Mouse (Mus musculus): ENCODE data around the gene Abca8b.
A peak's percentile ranks its signal among the peaks of the same experiment; 100 is the strongest.
"Not testable (repeated sequence)": the region's sequence is repeated elsewhere in the genome, so short reads cannot be mapped to it uniquely, and the experiment has no call there.

Abca8b gene

GRCm38 (mm10) chr11:109916654-109917053 is 79.0 kb downstream of the Abca8b start:
- no peak for DNase-seq (ENCODE audit: low read depth, low spot score)

DNA sequence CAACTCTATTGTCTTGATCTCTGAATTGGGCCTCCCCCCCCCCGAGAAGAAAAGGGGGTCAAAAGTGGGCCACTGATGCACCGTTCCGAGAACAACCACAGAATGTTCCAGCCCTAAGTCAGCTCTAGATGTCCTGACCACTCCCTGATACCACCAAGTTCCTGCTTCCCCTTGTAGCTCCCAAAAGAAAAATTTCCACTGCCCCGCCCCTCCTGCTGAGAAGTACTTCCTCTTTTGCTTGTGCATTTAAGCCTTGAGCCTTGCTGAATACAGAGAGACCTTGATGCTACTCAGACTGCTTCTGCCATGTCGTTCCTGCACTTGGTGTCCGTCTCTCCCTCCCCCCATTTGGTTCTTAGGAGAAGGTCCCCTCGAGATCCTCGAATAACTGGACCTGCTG is 82.5 kb downstream of the Abca8b start:
- DNase-seq (ENCODE audit: low read depth, low spot score): not testable (repeated sequence)

- peak; percentile 66 for DNase-seq (ENCODE audit: low read depth, low spot score)
These were observed 83.5 kb downstream of the Abca8b start for GRCm38 (mm10) chr11:109912118-109912517.

- no peak for DNase-seq (ENCODE audit: low read depth, low spot score)
These were observed 85.8 kb downstream of the Abca8b start for GRCm38 (mm10) chr11:109909801-109910200.

DNA sequence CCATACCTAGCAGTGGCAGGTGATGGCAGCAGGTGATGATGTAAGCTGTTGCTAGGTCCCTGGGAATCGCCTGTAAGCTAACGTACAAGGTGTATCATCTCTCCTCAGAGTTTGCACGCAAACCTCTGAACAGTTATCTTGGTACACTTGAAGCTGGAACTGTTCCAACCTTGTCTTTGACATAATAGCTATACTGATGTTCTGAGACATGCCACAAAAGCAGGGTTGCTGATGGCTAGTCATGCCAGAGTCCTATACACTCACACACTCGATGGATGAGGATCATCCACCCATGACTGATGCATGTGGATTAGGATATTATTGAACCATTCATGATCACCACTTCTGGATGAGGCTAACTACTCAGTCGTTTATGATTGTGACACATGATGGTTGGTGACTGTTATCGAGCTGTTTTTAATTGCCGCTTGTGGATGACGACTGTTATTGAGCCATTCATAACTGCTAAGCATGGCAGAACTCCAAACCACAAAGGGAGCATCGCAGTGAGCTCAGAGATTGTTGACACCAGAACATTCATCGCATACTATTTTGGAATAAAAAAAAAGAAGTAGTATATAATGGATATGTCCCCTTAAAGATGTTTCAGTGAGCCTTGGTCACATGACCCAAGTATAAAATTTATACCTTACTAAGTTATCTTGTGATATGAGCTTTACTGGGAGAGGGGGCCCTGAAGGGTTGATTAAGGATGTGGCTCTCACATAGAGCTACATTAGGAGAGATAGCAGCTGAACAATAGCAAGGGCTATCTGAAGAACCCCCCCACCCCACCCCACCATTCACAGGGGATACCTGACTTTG is 87.2 kb downstream of the Abca8b start:
- DNase-seq (ENCODE audit: low read depth, low spot score): peak; percentile 75

DNA sequence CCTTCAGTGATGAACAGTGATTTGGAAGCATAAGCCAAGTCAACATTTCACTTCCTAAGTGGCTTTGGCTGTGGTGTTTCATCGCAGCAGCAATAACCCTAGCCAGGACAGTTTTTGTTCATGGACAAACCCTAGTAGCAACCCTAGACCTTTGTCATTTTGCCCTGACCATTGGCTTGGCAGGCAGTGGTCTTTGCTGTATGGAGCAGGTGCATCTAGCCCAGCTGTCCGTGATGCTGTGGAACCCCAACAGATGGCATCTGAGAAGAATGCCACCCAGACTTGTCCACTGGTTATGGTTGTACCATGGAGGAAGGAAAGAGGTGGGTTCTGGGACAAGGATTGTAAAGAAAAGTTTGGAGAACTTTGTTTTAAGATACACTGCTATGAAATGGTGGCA is 88.1 kb downstream of the Abca8b start:
- no peak for DNase-seq (ENCODE audit: low read depth, low spot score)

- DNase-seq (ENCODE audit: low read depth, low spot score): peak; percentile 94
These were observed 92.7 kb downstream of the Abca8b start for GRCm38 (mm10) chr11:109902616-109903598.

DNA sequence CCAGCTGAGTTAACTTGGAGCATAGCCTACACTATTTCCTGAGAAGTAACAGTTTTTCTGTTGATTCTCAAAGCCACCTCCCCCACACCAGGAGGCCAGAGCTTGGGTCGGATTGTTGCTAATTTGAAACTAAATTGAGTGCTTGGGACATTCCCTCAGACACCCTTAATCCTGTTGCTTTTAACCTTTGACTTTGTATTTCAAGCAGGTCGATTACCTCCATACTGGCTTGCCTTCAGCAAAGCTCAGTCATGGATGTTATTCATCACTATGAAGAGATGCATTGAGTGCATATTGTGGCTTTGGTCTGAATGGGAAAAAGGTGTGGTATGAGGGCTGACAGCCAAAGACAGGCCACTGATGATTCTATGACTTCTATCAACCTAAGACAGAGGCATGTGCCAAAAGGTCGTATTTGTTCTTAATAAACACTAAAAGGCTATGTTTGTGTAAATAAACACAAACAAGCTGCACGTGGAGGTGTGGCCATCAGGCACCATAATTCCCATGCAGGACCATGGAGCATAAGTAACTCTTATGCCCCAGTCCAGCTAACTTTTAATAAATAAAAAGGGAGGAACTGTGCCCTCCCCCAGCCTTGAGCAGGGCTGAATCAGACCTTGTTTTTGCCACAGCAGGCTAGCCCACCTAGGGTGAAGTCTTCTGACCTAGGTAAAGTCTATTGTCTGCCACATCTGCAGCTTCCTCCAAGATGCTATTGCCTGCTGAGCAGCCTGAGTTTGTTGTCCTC is 95.0 kb downstream of the Abca8b start:
- DNase-seq (ENCODE audit: low read depth, low spot score): peak; percentile 29

DNA sequence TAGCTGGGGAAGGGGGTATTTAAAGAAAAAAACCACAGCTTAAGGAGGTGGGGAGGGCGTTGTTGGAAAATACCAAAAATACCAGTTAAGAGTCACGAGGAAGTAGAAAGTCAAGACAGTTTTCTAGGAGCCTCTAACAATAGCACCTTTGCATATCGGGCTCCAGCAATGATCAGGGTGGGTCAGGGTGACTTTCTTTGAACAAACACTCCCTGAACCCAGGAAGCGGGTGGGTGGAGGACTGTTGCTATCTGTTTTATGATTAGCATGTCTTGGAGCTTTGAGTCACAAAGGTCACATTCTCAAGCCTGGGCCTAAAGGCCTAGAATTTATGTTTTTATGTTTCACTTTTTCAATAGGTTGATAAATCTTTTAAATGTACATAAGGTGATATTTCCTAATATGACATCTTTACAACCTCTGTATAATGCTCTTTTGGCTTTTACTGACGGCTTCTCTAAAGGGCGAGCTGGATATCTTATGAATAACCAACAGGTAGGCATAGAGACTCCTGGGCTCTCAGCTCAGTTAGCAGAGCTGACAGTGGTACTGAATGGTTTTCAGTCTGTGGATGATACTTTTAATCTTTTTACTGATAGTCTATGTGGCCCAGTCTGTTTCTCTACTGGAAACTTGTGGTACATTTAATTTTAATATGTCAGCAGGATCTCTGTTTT is 96.7 kb downstream of the Abca8b start:
- DNase-seq (ENCODE audit: low read depth, low spot score): no peak

DNA sequence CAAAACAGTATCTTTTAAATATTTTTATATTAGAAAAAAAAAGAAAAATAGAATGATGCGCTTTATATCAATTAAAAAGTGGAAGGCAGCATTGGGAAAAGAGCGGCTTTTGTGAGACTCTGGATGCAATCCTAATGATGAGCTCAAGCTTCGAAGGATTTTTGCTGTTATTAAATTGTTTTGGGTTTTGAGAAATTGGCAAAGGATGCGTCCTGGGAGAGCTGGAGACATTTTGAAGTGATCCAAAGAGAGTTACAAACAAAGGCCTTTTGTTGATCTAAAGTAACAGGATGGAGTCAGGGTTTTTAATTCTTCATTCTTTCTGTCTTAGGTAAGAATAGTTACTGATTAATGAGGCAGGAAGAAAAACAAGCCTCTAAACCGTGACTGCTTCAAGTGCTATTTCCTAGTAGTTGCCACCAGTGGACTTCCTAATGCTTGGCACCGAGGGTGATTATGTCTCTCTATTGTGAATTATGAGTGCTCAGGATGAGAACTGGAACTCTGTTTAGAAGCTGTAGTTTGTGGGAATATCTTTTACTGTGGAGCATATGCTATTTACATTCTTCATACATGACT is 99.6 kb downstream of the Abca8b start:
- DNase-seq (ENCODE audit: low read depth, low spot score): peak; percentile 32

GRCm38 (mm10) chr11:109895496-109895895 is 100.1 kb downstream of the Abca8b start:
- peak; percentile 23 for DNase-seq (ENCODE audit: low read depth, low spot score)

- DNase-seq (ENCODE audit: low read depth, low spot score): peak; percentile 43
These were observed 101.5 kb downstream of the Abca8b start for GRCm38 (mm10) chr11:109893894-109894804.

- DNase-seq (ENCODE audit: low read depth, low spot score): peak; percentile 66
These were observed 103.7 kb downstream of the Abca8b start for GRCm38 (mm10) chr11:109891989-109892386.

GRCm38 (mm10) chr11:109891371-109891988 is 104.2 kb downstream of the Abca8b start:
- no peak for DNase-seq (ENCODE audit: low read depth, low spot score)

GRCm38 (mm10) chr11:109889595-109889994 is 106.0 kb downstream of the Abca8b start:
- no peak for DNase-seq (ENCODE audit: low read depth, low spot score)

DNA sequence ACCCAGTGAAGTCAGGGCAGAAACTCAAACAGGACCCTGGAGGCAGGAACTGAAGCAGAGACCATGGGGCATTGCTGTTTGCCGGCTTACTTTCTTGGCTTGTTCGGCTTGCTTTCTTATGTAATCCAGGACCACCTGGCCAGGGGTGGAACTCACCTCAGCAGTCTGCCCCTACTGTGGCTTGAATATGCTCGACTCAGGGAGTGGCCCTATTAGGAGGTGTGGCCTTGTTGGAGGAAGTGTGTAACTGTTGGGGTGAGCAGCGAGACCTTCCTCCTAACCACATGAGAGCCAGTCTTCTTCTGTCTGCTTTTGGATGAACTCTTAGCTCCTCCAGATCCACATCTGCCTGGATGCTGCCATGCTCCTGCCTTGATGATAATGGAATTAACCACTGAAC is 108.9 kb downstream of the Abca8b start:
- DNase-seq (ENCODE audit: low read depth, low spot score): no peak

- DNase-seq (ENCODE audit: low read depth, low spot score): no peak
These were observed 110.1 kb downstream of the Abca8b start for GRCm38 (mm10) chr11:109885521-109885920.

GRCm38 (mm10) chr11:109884801-109885200 is 110.8 kb downstream of the Abca8b start:
- peak; percentile 90 for DNase-seq (ENCODE audit: low read depth, low spot score)

- no peak for DNase-seq (ENCODE audit: low read depth, low spot score)
These were observed 111.5 kb downstream of the Abca8b start for GRCm38 (mm10) chr11:109884126-109884525.

Measured in 3T3-L1 (cell line).